Mouse (Mus musculus): ENCODE measurements at regions not wholly inside any gene's neighbourhood (a gene's known extent, or its start where the extent isn't known, plus 50 kb on each side); places are given as distances from the start of the nearest gene placed in this dataset.

DNA sequence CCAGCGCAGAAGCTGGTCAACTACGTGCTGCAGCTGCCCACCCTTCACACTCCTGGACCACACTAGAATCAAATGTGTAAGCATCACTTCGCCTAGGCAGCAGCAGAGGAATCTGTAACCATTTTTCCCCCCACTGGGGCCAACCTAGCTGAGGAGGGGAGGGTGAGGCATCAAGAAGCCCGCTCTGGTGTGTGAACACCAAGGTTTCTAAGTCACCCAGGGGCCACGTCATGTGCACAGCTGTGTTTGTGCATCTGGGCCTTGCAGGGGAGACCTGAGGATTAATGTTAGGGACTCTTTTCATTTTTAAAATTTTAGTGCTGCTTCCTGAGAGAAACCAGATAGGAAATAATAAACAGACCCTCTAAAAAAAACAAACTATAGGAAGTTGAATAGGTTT lies 321.8 kb downstream of the Rnd3 start:
- DNase-seq, result no peak

DNA sequence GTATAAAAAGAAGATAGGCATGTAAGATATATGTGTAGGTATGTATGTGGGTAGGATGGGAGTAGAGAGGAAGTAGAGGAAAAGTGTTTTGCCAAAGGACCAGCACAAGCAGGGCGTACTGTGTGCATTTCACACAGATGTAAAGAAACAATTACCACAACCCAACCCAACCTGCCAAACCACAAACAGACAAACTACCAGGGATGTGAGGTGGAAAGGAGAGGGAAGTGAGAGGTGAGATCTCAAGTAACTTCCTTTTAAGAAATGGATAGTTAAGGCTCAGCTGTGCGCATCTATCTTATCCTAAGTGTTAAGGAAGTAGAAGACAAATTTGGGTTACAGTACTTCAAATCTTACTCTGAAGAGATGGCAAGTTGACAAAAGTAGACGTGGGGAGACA lies 322.4 kb downstream of the Rnd3 start:
- no peak for DNase-seq

DNA sequence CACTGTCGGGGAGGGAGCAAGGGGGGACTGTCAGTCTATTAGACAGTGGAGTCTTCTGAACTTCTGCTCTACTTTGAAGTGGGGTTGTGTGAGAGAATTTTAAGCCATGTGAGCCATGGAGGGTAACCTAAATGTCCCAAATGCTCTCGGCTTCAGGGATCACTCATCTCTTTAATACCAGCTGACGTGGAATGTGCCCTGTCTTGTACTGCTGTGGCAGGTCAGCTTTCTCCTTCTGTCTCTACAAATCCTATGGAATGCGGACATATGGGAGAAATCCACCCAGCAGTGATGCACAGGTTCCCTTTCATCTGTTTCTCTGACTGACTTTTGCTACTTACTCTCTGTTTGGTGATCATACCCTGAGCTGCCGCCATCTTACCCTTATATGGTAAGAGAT lies 323.3 kb downstream of the Rnd3 start:
- DNase-seq, result no peak

DNA sequence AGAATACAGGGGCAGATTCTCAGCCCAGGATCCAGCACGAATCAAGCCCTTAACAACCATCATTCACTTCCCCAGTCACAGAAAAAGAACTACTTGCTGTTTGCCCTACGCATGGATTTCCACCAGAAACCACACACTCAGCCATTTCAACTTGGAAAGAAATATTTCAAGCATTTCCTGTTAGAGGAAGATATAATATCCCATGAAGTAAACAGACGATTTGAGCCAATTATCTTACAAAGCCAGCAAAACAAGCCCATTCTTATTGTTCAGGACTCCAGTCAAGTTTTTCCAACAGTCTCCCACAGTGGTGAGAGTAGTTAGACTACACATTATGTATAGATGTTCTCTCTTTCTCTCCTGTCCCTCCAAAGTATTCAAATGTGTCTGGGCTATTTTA lies 324.1 kb downstream of the Rnd3 start:
- DNase-seq, result no peak

DNA sequence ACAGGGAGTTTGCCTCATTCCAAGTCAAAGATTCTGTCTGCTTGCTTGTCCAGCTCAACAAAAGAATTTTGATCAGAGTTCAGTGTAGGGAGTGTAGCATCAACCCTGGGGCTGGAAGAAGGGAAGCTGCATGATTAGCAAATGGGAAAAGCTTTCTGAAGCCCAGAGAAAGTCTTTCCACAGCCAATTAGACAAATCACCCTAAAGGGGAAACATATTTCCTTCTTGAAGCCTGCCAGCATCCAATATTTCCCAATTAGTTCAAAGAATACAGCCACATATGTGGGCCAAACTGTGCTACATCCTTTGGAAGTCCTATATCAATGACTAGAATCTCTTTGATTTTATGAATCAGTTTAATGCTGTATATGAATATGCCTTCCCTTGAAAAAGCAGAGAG lies 326.2 kb downstream of the Rnd3 start:
- DNase-seq, result no peak

DNA sequence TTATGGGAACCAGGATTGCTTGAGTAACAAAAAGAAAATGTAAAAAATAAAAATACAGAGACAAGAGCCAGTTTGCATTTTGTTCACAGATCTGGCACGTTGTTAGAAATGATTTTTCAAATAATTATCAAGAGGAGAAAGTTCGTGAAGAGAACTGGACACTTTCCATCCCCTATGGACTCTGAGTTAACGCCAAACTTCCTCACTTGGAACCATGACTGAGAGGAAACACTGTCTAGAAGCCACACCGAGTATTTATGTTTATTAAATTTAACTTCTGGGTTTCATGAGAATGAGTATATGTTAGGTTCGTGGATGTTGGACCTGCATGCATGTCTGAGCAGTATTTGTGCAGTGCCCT lies 329.6 kb downstream of the Rnd3 start:
- no peak for DNase-seq

DNA sequence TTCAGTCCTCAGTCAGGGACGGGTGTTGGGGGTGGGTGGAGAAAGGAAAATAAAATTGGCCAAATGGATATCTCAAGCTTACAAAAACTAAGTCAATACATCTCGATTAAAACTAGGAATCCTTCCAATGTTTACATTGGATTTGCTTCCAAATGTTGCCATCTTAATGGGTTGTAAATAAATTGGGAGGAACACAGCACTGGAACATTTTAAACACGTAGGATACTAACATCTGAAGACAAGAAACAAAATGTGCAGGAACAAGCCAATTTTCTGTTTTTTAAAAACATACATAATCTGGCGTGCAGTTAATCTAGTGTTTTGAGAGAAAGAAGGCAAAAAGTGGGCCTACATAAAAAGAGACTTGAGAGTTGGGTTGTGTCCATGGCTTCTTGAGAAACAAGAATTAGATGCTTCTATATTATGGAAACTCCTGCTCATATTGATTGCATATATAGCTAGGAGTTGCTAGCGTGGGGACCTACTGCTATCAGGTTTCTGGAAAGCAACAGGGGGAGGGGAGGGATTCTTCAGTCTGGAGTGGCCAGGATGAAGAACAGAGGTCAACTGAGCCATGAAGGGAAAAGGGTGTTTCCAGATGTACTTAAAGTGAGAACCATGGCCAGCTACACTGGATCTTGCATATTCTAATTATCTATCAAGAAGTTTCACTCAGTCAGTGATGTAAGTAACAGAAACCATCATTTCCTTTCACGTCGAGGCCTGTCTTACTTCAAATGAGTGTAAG lies 330.2 kb downstream of the Rnd3 start:
- DNase-seq, result no peak

DNA sequence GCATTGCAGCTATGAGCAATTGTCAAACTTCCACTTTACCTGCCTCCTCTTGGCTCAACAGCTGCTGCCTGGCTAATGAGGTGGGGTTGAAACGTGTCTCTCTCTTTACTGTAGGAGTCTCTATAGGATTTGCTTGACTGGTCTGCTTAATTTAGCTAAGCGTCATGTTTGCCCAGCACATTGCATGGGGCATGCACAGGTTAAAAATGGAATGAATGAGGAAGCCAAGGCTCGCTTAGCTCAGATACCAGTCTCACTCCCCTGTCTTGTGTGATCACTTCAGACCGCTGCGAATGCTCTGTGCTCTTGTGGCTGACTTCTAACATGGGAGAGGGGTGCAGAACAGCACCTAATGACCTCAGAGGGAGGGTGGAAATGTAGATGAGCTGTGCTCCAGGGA lies 332.5 kb downstream of the Rnd3 start:
- no peak for DNase-seq

DNA sequence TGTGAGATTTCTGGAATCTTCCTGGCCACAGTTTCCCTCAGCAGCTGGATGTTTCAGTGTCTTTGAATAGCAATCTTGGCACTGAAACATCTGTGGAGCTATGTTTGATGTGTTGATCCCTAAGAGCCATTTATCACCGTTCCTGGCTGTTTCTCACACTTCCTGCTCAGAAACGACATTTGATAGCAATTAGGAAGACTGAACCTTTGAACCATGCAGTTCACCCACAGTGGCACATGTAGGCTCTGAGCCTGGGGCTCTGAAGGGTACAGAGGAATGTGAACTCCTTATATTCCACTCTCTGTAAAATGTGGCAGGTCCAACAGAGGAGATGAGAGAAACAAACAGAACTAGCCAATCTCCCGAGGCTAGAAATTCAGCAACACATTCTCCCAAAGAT lies 333.4 kb downstream of the Rnd3 start:
- no peak for DNase-seq

DNA sequence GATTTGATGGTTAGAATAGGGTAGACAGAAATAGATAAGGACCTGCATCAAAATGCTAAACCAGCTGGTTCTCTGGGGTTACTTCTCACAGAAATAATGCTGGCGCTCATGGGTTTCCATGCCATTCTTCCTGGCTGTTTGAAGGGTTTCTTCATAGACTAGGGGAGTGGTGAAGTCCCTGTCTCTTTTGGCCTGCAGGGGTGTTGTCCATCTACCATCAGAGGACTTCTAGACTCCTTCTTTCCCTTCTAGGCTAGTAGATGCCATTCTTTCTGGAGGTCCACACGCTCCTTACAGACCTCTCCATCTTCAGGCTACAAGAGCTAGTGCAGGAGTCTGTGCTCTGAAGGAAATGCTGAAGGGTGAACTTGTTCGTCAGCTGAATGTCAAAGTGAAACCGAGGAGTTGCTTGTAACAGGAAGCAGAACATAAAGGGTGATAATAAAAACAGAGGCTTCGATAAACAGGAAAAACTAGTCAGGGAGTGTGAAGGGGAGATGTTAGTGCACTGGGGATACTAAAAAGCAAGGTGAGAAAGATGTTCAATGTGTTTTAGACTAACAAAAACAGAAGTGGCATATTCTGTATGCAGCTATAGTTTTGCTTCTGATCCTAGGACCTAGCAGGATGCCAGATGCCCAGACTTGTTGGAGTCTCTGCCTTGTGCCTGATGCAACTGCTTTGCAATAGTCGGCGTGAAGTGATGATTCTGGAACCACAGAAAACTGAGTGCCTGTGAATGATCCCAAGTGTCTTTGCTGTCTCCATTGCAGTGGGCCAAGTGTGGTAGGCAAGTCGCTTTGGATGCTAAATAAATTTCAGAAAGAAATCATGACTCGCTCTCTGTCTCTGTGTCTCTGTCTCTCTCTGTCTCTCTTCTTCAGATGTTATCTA lies 335.1 kb downstream of the Rnd3 start:
- no peak for DNase-seq

DNA sequence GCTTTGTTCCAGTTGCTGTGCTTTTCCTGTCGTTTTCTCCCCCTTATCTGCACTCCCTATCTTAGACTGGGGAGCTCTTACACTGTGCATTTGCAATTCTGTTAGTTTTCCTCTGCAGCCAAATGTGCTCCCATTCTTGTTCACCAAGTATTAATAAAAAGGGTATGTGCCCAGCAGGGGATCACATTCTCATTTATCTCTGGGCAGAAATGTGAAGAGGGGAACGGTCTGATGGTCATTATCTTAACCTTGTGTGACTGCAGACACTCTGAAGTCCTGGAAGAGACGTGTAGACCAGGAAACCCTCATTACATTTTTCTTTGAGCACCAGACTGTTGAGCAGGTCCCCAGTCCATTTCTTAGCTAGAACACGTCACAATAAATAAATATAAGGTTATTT lies 336.6 kb downstream of the Rnd3 start:
- DNase-seq, result no peak

DNA sequence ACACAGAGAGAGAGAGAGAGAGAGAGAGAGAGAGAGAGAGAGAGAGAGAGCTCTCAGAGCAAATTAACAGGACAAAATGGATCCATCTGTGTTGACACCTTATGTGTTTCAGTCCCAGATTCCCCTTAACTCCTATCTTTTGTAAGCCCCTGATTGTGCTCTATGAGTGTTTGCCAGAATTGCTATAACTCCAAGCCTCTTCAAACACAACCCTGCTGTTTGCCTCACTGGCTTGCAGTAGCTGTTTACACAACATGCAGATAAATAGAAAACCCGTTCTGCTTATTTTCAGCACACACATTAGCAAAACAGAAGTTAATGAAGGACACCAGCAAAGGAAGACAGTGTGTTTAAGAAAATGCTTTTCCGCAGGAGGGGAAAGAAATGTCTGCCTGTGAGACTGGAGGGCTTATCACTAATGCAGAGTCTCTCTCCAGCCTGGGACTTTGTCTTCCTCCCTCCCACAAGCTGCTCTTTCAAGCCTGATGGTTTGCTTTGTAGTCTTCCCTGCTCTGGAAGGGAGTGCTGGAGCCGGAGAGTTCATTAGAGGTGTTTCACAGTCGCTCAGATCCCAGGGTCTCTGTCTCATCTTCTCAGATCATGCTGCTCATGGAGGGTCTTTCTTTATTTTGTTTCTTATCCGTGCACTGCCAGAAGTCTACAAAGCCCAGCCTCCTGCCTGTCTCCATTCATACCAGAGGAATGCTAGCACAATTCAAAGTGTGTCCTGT lies 338.4 kb downstream of the Rnd3 start:
- no peak for DNase-seq

DNA sequence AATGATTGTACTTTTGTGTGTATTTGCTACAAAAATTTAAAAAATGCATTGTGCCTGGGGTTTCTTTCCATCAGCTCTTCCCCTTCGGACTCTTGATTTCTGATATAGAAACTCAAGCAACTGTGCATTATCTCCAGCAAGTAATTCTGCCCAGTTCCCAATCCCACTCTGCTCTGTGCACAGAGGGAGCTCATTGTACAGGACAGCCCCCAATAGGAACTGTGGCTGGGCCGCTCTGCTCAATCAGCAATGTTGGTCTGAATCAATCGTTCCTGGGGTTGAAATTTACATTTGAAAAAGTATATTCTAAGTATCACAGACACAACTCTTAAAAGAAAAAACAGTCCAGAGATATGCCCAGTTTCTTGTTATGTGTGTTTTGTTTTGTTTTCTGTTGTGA lies 339.1 kb downstream of the Rnd3 start:
- no peak for DNase-seq

DNA sequence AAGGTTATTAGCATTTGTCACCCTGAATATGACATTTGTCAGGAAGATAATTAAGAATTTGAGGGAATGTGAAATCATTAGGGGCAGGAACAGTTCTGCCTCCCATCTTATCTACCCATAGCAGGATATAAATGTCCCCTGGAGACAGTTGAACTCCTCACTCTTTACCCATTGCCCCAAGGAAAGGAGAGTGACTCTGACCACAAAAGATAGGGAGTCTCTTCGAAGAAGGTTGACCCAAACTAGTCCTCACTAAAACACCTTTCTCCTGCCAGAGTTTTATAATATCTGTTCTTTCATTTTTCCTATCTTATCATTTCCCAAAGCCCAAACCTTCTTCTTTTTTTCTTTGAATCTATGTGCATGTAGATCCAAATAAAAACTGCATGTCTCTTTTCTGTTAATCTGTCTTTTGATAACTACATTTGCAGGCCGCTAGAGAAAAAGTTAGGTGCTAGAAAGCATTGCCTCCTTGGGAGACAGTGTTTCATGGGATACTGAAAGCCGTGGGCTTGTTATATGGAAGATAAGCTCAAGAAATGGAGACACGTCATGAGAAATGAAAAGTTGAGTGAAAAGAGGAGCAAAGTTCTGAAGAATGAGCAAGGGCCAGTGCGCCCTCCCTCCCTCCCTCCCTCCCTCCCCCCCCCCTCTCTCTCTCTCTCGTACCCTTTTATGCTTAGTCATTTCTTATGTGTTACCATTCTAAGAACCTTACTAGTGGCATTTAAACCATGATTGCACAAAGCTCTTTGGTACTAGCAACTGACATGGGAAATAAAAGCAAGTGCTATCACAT lies 341.6 kb downstream of the Rnd3 start:
- no peak for DNase-seq

DNA sequence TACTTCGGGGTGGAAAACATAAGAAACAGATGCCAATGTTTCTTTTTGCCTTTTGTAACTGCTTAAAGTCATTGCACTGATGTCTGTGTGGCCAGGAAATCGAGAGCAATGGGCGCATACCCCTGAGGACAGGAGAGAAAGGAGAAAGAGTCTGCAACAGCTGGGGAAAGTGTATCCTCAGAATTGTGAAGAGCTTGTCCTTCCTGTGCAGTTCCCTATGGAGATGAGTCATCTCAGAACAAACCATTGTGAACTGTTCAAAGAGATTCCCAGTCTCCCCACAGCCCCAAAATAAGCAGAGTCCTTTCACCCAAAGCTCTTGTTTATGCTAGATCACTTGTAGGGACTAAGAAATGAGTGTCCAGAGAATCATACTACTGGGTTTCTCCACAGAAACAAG lies 343.3 kb downstream of the Rnd3 start:
- DNase-seq, result no peak

DNA sequence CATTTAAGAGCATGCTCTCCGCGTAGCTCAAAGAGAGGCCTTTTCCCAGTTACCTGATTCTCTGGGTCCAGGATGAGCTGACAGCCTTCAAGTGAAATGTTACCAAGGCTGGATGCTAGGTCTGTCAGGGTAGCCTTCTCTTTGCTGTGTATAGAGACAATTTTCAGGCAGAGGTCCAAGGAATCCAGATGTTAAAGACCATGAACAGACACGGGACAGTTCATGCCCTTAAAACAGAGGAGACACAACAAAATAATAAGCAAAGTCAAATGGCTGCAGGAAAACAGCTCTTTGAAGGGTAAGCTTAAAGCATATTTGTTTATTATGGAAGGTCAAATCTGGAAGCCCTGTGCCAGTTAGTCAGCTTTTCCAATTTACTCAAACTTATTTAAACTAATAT lies 352.8 kb downstream of the Rnd3 start:
- no peak for DNase-seq

DNA sequence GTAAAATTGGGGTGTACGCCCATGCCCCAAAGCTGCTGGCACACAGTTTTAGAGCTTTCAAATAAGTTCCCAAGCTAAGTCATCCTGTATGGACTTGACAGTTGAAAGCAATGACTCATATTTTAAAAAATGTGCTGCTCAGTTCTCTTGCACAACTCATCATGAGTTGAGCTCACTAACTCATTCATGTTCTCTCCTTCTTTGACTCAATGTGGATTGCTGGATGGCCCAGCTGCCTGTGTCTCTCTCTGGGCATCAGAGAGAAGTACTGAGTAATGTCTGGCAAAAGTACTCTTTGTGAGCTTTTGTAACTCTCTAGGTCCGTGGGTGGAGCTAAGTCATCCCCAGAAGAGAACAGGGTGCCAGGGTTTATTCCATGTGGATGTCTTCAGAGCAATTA lies 355.3 kb downstream of the Rnd3 start:
- no peak for DNase-seq

DNA sequence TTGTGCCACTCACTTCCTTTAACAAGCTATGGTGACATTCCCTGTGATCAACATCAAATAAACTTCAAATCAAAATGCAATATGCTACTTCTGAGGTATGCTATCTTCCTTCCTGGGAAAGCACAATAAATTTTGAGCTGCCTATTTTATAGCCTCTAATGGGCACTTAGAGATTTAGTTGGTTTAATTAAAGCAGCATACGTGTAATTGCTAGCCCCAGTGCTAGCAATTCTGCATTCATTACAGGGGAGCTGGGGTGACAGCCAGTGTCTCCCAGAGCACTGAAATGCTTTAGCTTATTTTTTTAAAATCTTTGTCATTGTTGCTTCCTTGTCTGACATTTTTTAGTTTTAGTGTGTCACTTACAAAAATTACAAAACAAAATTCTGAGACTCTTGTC lies 355.8 kb downstream of the Rnd3 start:
- no peak for DNase-seq

DNA sequence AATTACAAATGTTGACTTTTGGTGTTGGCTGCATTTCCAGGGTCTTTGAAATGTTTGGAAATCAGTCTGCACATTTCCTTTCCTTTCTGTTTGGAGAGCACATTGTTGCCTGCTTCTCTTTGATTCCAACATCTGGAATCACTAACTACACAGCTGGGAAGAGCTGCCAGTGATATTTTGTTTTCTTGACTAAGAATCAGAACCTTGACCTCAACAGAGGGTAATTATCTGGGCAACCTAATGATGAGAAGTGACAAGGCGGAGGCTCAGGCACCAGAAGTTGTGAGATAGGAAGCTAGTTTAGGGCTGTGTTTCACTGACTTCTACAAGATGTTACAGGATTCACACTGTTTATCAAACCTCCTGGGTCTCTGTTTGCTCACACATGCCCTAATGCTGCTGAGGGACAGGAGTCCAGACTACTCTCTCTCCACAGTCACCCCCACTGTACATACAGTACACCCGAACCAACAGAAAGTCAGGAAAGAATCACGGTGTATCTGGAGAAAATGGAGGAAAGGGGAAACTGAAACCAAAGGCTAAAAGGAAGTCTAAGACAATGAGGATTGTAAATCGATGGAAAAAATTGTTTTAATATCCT lies 359.8 kb downstream of the Rnd3 start:
- DNase-seq, result no peak

DNA sequence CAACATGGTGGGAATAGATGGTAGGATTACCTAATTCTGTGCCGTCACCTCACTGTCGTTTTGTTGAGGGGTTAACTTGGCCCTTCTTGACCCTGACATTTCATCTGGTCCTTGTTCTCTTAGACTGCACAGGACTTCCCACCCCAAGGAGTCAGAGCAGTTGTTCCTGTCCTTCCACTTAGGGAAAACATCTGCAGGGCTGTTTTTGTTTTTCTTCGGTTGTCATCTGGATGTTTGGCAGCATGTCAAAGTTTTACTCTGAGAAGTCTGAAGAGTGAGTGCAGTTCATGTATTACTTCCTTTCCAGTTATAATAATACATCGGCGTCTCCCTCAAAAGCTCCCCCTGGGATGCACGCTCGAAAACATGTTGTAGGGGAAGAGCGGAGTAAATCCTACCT lies 376.8 kb downstream of the Rnd3 start:
- no peak for DNase-seq

DNA sequence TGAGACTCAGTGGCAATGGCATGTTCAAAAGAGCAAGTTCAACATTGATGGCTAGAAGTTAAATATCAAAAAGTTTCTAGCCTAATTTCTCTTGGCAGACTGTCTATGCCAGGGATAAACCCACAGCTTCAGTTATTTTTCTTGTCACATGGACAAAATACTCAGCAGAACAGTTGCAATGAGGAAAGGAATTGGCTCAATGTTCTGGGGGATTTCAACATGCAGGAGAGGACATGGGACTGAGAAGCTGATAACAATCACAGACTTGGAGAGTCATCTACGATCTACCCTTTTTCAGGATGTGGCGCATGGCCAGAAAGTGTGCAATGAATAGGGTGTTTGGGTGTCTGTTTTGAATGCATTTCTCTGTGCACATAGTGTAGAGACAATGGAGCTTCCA lies 389.9 kb downstream of the Rnd3 start:
- no peak for DNase-seq

DNA sequence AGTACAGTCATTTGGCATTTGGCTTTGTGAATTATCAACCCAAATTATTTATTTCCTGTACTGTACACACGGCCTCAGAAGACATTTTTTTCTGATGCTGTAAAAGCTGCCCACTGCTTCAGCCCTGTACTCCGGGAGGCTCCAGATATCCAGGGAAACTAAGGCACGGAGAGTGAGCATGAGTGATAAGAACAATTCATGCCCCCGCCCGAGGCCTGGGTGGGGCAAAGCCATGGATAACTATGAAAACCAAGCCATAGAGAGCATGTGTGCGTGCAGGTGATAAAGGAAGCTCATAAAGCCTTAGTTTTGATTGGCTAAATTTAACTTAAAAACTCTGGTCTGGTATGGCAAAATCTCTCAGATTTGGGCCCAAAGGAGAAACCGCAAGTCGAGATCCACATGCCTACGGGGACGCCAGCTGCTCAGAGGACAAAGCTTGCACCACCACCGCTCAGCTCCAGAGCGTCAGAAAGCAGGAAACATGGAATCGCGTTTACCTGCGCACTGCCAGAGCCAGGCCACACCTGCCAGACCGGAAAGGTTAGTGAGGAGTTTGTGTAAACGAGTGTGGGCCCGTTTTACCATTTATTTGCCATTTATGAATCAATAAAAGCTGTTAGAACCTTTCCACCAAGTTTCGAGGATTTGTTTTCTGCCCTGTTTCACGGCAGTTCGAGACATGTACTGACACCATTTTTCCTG lies 390.9 kb downstream of the Rnd3 start:
- no peak for DNase-seq
